Mouse (Mus musculus): ENCODE data around the gene Slc2a4. TPM values are rescaled to one million over a fixed set of nuclear protein-coding genes. Genes with fewer than 3 reads are reported as not detected.

Gene Slc2a4
- polyA plus RNA-seq, 1 experiment from 2014 or later, result 25.9 TPM

DNA sequence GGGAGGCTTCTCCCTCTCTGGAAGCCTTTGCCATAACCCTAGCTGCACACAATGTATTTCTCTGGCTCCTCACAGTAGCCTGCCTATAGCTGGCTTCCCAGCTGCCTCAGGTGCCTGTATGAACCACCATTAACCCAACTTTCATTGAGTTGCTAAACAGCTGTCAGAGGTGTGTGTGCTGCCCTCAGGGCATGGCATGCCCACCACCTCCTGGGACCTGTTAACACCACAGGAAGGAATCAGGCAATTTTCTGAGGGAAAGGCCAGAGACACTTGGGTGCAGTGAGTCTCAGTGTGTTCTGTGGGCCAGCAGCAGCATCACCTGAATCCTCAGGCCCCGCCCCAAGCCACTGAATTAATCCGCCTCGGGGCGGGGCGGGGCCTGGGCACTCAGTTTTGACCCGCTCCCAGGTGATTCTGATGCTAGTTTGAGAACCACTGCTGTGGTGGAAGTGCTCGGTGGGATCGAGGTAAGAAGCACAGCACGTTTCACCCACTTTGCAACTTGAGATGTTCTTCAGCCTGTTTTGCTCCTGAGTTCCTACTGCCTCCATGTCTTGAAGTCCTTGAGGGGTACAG, 9.5 kb downstream of the Slc2a4 start:
- Histone ChIP-seq H3K4me1 (replicated peaks) (peaks cover 28% of the 10 kb centered on the region), H3K4me2 (no peak overlapping the region), H3K36me3 (peaks cover 15% of the 10 kb centered on the region), H3K27me3 (replicated peaks) (peaks cover 53% of the 10 kb centered on the region), H3K27ac (ENCODE audit: poor library complexity, severe bottlenecking) (no peak overlapping the region), H3K9ac (no peak overlapping the region), H3K9me3 (replicated peaks) (no peaks in the 10 kb centered on the region), H3K4me3 (no peak overlapping the region)
- ATAC-seq (ENCODE audit: insufficient number of reproducible peaks, low FRiP score), result no peak
- 26% methylated on average over 9 of the region's 9 CpGs for WGBS

DNA sequence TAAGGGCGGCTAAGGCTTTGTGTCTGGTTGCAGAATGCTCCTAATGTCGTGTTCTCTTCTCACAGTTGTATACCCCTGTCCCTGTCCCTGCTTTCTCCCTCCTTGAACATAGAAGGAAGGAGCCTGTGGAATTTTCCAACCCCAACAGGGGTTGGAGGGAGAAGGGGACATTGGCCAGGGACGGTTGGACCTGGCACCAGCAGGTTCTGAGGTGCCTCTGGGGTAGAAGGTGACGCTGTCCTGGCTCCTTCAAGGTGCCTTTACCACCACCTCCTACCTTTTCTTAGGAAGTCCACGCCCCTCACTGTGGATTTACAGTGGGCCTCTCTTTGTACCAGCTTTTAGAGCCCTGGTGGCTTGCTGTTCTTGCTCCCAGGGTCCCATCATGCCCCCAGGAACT, 10.2 kb downstream of the Slc2a4 start:
- ATAC-seq (ENCODE audit: insufficient number of reproducible peaks, low FRiP score), result no peak
- Histone ChIP-seq H3K27ac (ENCODE audit: poor library complexity, severe bottlenecking) (no peak overlapping the region), H3K9ac (0 out of 2 replicates have a peak overlapping the region, but pooled peaks have one; percentile 4)

DNA sequence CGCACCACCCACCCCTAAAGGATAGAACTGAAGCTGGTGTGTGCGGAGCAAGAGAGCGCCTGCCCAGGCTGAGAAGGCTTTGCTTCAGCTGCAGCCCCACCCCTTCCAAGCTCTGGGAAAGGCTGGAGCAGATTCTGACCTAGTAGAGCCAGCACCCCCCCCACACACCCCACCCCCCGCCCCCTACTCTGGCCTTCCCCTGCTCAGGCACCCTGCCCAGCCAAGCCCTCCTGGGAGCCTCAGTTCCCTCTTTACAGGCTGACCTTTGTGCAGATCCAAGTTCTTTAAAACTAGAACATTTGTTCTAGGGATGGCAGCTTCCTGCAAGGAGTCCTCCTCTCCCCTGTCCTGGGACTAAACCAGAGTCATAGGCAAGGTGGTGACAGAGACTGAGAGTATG, 10.6 kb downstream of the Slc2a4 start:
- Histone ChIP-seq H3K27ac (ENCODE audit: poor library complexity, severe bottlenecking) (0 out of 2 replicates have a peak overlapping the region, but pooled peaks have one; percentile 0), H3K9me3 (replicated peaks) (no peaks in the 10 kb centered on the region), H3K36me3 (peaks cover 4% of the 10 kb centered on the region), H3K4me3 (no peak overlapping the region), H3K4me1 (replicated peaks) (peaks cover 28% of the 10 kb centered on the region), H3K27me3 (replicated peaks) (peaks cover 48% of the 10 kb centered on the region), H3K9ac (0 out of 2 replicates have a peak overlapping the region, but pooled peaks have one; percentile 4), H3K4me2 (peak overlapping the region; percentile 98)
- 42% methylated on average over 3 of the region's 4 CpGs for WGBS
- ATAC-seq (ENCODE audit: insufficient number of reproducible peaks, low FRiP score), result no peak

More for the DNA sequence above, 10.2 kb downstream of the Slc2a4 start:
- Histone ChIP-seq H3K36me3 (peaks cover 9% of the 10 kb centered on the region), H3K4me2 (no peak overlapping the region), H3K4me3 (no peak overlapping the region), H3K4me1 (replicated peaks) (peaks cover 28% of the 10 kb centered on the region), H3K9me3 (replicated peaks) (no peaks in the 10 kb centered on the region), H3K27me3 (replicated peaks) (peaks cover 50% of the 10 kb centered on the region)
- WGBS, result 68% methylated on average over 5 of the region's 5 CpGs

DNA sequence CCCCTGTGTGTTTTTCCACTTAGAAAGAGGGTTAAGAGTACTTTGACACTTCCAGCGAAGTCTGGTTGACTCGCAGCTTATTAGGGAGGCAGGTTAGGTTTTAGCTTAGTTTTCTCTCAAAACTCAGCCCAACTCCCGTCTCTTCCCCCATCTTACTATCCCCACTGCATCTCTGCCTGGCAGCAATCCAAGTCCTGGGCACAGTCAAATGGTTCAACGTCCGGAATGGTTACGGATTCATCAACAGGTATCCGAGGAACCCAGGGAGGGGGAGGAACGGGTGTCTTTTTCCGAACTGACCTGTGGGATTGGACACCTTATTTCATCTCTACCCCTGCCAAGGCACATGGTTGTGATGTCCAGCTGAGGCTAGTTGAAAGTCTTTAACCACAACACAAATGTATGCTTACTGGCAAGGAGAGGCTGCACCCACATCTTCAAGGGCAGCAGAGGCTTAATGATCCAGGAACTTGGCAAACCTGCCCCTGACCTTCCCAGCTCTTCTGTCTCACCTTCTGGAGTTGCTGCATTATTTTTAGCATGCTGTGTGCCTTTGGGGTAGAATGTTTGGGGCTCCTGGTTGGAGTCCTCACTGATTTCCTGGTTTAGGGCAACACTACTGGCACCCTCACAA, 11.2 kb downstream of the Slc2a4 start:
- Histone ChIP-seq H3K27ac (ENCODE audit: poor library complexity, severe bottlenecking) (0 out of 2 replicates have a peak overlapping the region, but pooled peaks have one; percentile 0), H3K4me2 (peak overlapping the region; percentile 98), H3K4me3 (peak overlapping the region; percentile 59), H3K27me3 (replicated peaks) (peaks cover 48% of the 10 kb centered on the region), H3K4me1 (replicated peaks) (peaks cover 28% of the 10 kb centered on the region), H3K36me3 (no peaks in the 10 kb centered on the region), H3K9me3 (replicated peaks) (no peaks in the 10 kb centered on the region), H3K9ac (0 out of 2 replicates have a peak overlapping the region, but pooled peaks have one; percentile 75)
- no peak for ATAC-seq (ENCODE audit: insufficient number of reproducible peaks, low FRiP score)
- WGBS, result 48% methylated on average over 9 of the region's 9 CpGs

DNA sequence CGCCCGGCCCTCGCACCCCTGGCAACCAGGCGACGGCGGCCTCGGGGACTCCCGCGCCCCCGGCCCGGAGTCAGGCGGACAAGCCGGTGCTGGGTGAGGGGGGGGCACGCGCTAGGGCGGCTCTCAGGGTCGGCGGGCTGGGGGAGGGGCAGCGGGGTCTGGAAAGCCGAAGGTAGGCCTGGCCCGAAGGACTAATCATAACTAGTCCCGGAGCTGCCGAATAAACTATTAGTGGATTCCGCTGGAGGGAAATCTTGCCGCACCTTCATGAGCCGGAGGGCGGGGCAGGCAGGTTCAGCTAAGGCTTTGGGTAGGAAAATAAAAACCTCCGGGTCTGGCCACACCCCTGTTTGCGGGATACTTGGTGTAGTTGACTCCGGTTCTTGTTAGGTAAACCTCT, 11.8 kb downstream of the Slc2a4 start:
- Histone ChIP-seq H3K4me3 (peak overlapping the region; percentile 59), H3K9ac (peak overlapping the region; percentile 75), H3K4me2 (peak overlapping the region; percentile 98), H3K27ac (ENCODE audit: poor library complexity, severe bottlenecking) (no peak overlapping the region), H3K9me3 (replicated peaks) (no peaks in the 10 kb centered on the region), H3K36me3 (no peaks in the 10 kb centered on the region), H3K27me3 (replicated peaks) (peaks cover 48% of the 10 kb centered on the region), H3K4me1 (replicated peaks) (peaks cover 28% of the 10 kb centered on the region)
- ATAC-seq (ENCODE audit: insufficient number of reproducible peaks, low FRiP score), result 0 out of 2 replicates have a peak, but pooled peaks have one; percentile 4
- WGBS, result 2% methylated on average over 30 of the region's 30 CpGs

DNA sequence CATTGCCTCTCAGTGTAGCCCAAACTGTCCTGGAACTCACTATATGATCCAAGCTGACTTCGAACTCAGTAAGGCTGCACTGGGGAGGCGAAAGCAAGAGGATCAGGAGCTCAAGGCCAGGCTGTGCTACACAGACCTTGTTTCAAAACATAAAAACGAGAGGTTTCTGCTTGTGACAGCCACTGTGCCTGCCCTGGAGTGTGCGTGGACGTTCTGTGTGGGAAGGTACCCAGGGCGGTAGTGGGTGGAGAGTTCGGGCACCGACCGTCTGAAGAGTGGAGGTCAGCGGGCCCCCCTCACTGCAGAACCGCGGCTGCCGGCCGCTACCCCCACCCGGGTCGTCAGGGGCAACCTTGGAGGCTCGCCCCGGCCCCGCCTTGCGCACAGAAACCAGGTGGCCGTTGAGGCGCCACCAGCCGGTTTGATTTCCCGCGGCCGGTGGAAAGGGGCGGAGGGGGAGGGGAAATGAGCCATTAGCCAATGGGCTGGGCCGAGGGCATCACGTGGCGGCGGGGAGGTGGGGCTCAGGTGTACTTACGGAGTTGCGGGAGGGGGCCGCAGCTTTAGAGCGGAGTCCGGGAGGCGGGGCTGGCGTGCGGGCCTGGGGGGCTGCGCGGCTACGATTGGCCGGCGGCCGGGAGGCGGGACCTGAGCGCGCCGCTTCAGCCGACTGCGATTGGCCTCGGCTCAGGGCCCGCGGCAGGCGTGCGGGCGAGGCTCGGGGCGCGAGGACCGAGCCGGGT, 12.7 kb downstream of the Slc2a4 start, which contains the start of gene Ybx2:
Gene Ybx2 (plus strand): TSS at position 660 of the 743 bp plus-strand sequence.
- no peaks in the 10 kb centered on the region for H3K9me3 ChIP-seq (replicated peaks)
- no peak within 1 kb of the TSS for H3K27ac ChIP-seq (ENCODE audit: poor library complexity, severe bottlenecking)
- no peaks in the 10 kb centered on the region for H3K36me3 ChIP-seq
- H3K27me3 ChIP-seq (replicated peaks), result peaks cover 44% of the 10 kb centered on the region
- H3K4me2 ChIP-seq, result peak within 1 kb of the TSS; percentile 98
- H3K4me3 ChIP-seq, result peak within 1 kb of the TSS; percentile 59
- WGBS, result 2% methylated on average over 60 of the region's 62 CpGs
- peak; percentile 94 for ATAC-seq (ENCODE audit: insufficient number of reproducible peaks, low FRiP score)
- peaks cover 28% of the 10 kb centered on the region for H3K4me1 ChIP-seq (replicated peaks)
- H3K9ac ChIP-seq, result peak within 1 kb of the TSS; percentile 75

DNA sequence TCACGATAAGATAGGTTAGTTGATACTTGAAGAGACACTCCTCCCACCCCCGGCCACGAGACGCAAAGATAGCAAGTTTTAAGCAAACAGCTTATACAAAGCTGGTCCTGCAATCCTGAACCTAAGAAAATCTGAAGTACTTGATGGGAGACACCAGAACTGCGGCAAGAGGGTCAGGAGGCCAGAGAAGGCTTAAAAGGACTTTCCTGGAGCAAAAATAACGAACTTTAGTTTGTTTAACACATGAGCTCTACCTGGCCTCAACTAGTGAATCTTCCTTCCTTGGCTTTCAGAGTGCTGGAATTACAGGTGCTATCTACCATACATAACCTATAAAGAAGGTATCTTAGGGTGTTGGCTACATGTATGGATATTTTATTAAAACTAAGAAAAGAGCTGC, 13.3 kb downstream of the Slc2a4 start:
- Histone ChIP-seq H3K9ac (no peak overlapping the region), H3K4me1 (replicated peaks) (peaks cover 28% of the 10 kb centered on the region), H3K4me3 (no peak overlapping the region), H3K27ac (ENCODE audit: poor library complexity, severe bottlenecking) (no peak overlapping the region), H3K27me3 (replicated peaks) (peaks cover 37% of the 10 kb centered on the region), H3K4me2 (peak overlapping the region; percentile 59), H3K36me3 (no peaks in the 10 kb centered on the region), H3K9me3 (replicated peaks) (no peaks in the 10 kb centered on the region)
- no peak for ATAC-seq (ENCODE audit: insufficient number of reproducible peaks, low FRiP score)
- WGBS, result 14% methylated on average over 6 of the region's 6 CpGs

DNA sequence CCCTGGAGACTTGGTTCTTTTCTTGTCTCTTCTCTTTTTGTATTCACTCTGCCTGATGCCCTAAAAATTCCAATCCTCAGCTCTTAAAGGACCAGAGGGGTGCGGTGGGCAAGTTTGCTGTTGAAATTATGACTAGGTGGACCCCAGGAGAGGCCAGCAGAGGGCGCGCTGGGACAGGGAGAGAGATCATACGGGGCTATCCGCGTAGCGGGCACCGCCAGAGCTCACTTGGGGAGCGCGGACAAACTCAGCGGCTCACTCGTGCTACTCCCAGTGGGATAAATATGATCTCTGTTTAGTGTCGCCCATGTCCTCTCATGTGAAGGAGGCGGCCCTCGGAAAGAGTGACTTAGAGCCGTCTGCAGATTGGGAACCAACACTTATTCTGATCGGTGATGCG, 13.8 kb downstream of the Slc2a4 start:
- Histone ChIP-seq H3K4me3 (no peak overlapping the region), H3K27me3 (replicated peaks) (peaks cover 32% of the 10 kb centered on the region), H3K27ac (ENCODE audit: poor library complexity, severe bottlenecking) (no peak overlapping the region), H3K4me1 (replicated peaks) (peaks cover 28% of the 10 kb centered on the region), H3K4me2 (peak overlapping the region; percentile 59), H3K36me3 (no peaks in the 10 kb centered on the region), H3K9me3 (replicated peaks) (no peaks in the 10 kb centered on the region), H3K9ac (0 out of 2 replicates have a peak overlapping the region, but pooled peaks have one; percentile 13)
- peak; percentile 31; the same call in 1 of the 2 replicates for ATAC-seq (ENCODE audit: insufficient number of reproducible peaks, low FRiP score)
- under 1% methylated on average over 18 of the region's 18 CpGs for WGBS

DNA sequence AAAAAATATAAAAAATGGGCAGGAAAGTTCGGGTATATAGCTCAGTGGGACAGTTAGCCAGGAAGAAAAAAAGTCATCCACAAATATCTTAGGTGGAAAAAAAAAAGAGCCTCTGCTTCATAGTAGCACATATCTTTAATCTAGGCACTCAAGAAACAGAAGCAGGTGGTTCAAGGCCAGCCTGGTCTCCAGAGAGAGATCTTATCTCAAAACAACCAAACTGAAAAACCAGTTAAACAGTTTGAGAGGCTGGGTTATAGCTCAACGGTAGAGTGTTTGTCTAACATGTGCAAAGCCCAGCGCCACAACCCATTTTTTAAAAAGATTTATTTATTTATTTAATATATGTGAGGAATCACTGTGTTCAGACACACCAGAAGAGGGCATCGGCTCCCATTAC, 14.9 kb downstream of the Slc2a4 start:
- H3K4me1 ChIP-seq (replicated peaks), result peaks cover 28% of the 10 kb centered on the region
- H3K4me3 ChIP-seq, result no peak overlapping the region
- no peak for ATAC-seq (ENCODE audit: insufficient number of reproducible peaks, low FRiP score)
- H3K36me3 ChIP-seq, result no peaks in the 10 kb centered on the region
- no peaks in the 10 kb centered on the region for H3K9me3 ChIP-seq (replicated peaks)
- no peak overlapping the region for H3K9ac ChIP-seq
- no peak overlapping the region for H3K4me2 ChIP-seq
- H3K27ac ChIP-seq (ENCODE audit: poor library complexity, severe bottlenecking), result no peak overlapping the region
- WGBS, result 70% methylated on average over 4 of the region's 4 CpGs
- H3K27me3 ChIP-seq (replicated peaks), result peaks cover 21% of the 10 kb centered on the region

DNA sequence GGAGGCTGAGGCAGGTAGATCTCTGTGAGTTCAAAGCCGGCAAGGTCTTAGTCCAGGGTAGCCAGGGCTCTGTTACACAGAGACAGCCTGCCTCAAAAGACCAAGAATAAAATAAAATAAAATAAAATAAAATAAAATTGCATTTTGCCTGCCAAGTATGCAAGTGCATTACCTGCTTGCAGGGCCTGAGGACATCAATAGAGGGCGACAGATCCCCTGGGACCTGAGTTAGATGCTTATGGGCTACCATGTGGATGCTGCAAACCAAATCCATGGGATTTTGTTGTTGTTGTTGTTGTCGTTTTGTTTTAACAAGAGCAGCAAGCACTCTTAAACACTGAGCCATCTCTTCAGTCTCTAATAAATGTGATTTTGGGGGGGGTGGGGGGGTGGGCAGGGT, 15.7 kb downstream of the Slc2a4 start:
- Histone ChIP-seq H3K9me3 (replicated peaks) (no peaks in the 10 kb centered on the region), H3K9ac (no peak overlapping the region), H3K27me3 (replicated peaks) (peaks cover 13% of the 10 kb centered on the region), H3K36me3 (no peaks in the 10 kb centered on the region), H3K27ac (ENCODE audit: poor library complexity, severe bottlenecking) (no peak overlapping the region), H3K4me3 (no peak overlapping the region), H3K4me2 (no peak overlapping the region), H3K4me1 (replicated peaks) (peaks cover 21% of the 10 kb centered on the region)
- ATAC-seq (ENCODE audit: insufficient number of reproducible peaks, low FRiP score), result no peak
- 32% methylated on average over 3 of the region's 3 CpGs for WGBS

DNA sequence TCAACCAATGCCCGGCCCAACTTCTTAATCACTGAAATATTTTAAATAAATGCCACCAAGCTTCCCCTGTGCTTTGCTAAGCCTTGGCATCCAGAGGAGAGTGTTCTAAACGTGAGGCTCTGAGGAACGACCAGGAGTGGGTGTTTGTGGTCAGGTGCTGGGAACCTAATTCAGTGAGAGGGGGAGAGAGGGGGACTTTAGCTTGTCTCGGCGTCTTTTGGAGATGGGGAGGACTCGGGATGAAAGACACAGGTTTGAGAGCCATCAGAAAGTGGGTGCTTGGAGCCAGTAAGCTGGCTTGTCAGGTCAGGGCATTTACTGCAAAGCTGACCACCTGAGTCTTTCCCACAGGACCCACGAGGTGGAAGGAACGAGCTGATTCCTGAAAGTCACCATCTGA, 16.2 kb downstream of the Slc2a4 start:
- Histone ChIP-seq H3K4me2 (no peak overlapping the region), H3K9me3 (replicated peaks) (no peaks in the 10 kb centered on the region), H3K27ac (ENCODE audit: poor library complexity, severe bottlenecking) (no peak overlapping the region), H3K4me1 (replicated peaks) (peaks cover 16% of the 10 kb centered on the region), H3K4me3 (no peak overlapping the region), H3K27me3 (replicated peaks) (peaks cover 8% of the 10 kb centered on the region), H3K9ac (no peak overlapping the region), H3K36me3 (no peaks in the 10 kb centered on the region)
- no peak for ATAC-seq (ENCODE audit: insufficient number of reproducible peaks, low FRiP score)
- 60% methylated on average over 8 of the region's 8 CpGs for WGBS

Data from heart, embryonic 12.5 days (tissue).